In genomic region chr17:56338909-56339308, GRCm38 (mm10) we compare ENCODE assay signal across 9 mouse cellular contexts. TPM values are rescaled to one million over a fixed set of nuclear protein-coding genes. Genes with fewer than 3 reads are reported as not detected.
DNase-seq lines count a peak whose midpoint lies in the region.
"Had no signal": no experiment of that assay in that cellular context is flagged by ENCODE, and none has a peak within 500 bp of the region (broad histone marks: within the 10 kb centered on the region; RNA-seq: fewer than 3 reads in every experiment).

No protein-coding gene starts in this region.

- WGBS in midbrain, embryonic 10.5 days = 53% methylated on average over 4 of the region's 4 CpGs

- H3K27me3 ChIP-seq in midbrain, embryonic 10.5 days (ENCODE audit: low read depth, poor library complexity, severe bottlenecking) = no peaks in the 10 kb centered on the region

- peak; percentile 31 for DNase-seq in cerebellum, adult 8-10 months
- no peak for DNase-seq in cerebellum, adult 11-12 months
- DNase-seq in right cerebral cortex, postnatal 4 days = peak; percentile 26
- no peak for DNase-seq in right cerebral cortex, adult 18-20 months
- DNase-seq in kidney, postnatal 36 days = peak; percentile 44 to 75
- peak; percentile 30 to 72 for DNase-seq in natural killer cell, adult 2 months (ENCODE audit: low spot score in 2 of 2)
- no peak for DNase-seq in midbrain, embryonic 10.5 days (ENCODE audit: low spot score)
- DNase-seq in right cerebral cortex, postnatal 36 days (ENCODE audit: low spot score in 2 of 2) = no peak

- H3K4me3 ChIP-seq in midbrain, embryonic 10.5 days = no peak overlapping the region

- peaks cover 13% of the 10 kb centered on the region for H3K36me3 ChIP-seq in midbrain, embryonic 10.5 days

- no peak overlapping the region for H3K27ac ChIP-seq in midbrain, embryonic 10.5 days (replicated peaks)

- no peaks in the 10 kb centered on the region for H3K9me3 ChIP-seq in midbrain, embryonic 10.5 days (replicated peaks)

- peaks cover 23% of the 10 kb centered on the region for H3K4me1 ChIP-seq in midbrain, embryonic 10.5 days

RNA-seq across cellular contexts. Expression of gene Kdm4b, which starts 13.0 kb away (rescaled TPM):
- polyA plus RNA-seq in midbrain, embryonic 10.5 days (2016; fragmentation: Nextera tagmentation; extraction: Ambion mirVana) = 45.2 and 56.1 TPM in 2 replicates

RNA-seq across cellular contexts. Expression of gene Uhrf1, which starts 35.8 kb away (rescaled TPM):
- 291 and 321 TPM in 2 replicates for polyA plus RNA-seq in midbrain, embryonic 10.5 days (2016; fragmentation: Nextera tagmentation; extraction: Ambion mirVana)

RNA-seq across cellular contexts. Expression of gene Arrdc5, which starts 38.8 kb away (rescaled TPM):
- not detected in 2 replicates for polyA plus RNA-seq in midbrain, embryonic 10.5 days (2016; fragmentation: Nextera tagmentation; extraction: Ambion mirVana)
- polyA plus RNA-seq: neural tube, embryonic 14.5 days had no signal

RNA-seq across cellular contexts. Expression of gene Plin3, which starts 46.2 kb away (rescaled TPM):
- polyA plus RNA-seq in midbrain, embryonic 10.5 days (2016; fragmentation: Nextera tagmentation; extraction: Ambion mirVana) = 59.5 and 70.0 TPM in 2 replicates

Comparison
In these comparisons a context has a peak if more than half of its experiments do, and no peak if none do; other contexts are left out.
1. DNase-seq: peak in cerebellum, adult 8-10 months (single experiment), right cerebral cortex, postnatal 4 days (single experiment), kidney, postnatal 36 days (2 of 2) and natural killer cell, adult 2 months (2 of 2); none in cerebellum, adult 11-12 months (single experiment), right cerebral cortex, adult 18-20 months (single experiment), midbrain, embryonic 10.5 days (single experiment) and right cerebral cortex, postnatal 36 days (0 of 2).